Mouse (Mus musculus) liver, adult 2 months (tissue): ENCODE measurements around the gene Gm12800. TPM values are rescaled to one million over a fixed set of nuclear protein-coding genes. Genes with fewer than 3 reads are reported as not detected.
"Not testable (repeated sequence)": the region's sequence is repeated elsewhere in the genome, so short reads cannot be mapped to it uniquely, and the experiment has no call there.

Experiments
- DNase-seq: peaks from one replicate; pipeline ENCODE4 v3.0.0-alpha.2; 2011; ENCODE audit warnings: low read depth, low spot score; ENCODE audit errors: extremely low read depth
- H3K27ac ChIP-seq: fragments of 200-500 bp; replicated peaks from 2 replicates; pipeline ENCODE4 v1.5.1; 2012; ENCODE audit warnings: low read depth, mild to moderate bottlenecking, control low read depth, inconsistent platforms, low read length; ENCODE audit not compliant: insufficient read depth
- H3K27me3 ChIP-seq: fragments of 200-500 bp; 2 replicates; pipeline ENCODE4 v1.6.1; 2012; ENCODE audit warnings: mild to moderate bottlenecking, moderate library complexity, low read length, inconsistent platforms; ENCODE audit not compliant: control insufficient read depth, insufficient read depth
- H3K36me3 ChIP-seq: fragments of 200-500 bp; 2 replicates; pipeline ENCODE4 v1.6.1; 2012; ENCODE audit warnings: low read length, inconsistent platforms; ENCODE audit not compliant: control insufficient read depth, insufficient read depth
- H3K4me1 ChIP-seq: fragments of 200-500 bp; 2 replicates; pipeline ENCODE4 v1.6.1; 2011; ENCODE audit warnings: low read length; ENCODE audit not compliant: control insufficient read depth, insufficient read depth
- H3K4me3 ChIP-seq: fragments of 200-500 bp; 2 replicates; pipeline ENCODE4 v1.5.1; 2011; ENCODE audit warnings: low read depth, mild to moderate bottlenecking, control low read depth, low read length, moderate library complexity; ENCODE audit not compliant: insufficient read depth
- H3K79me2 ChIP-seq: fragments of 200-500 bp; 2 replicates; pipeline ENCODE4 v1.6.1; 2012; ENCODE audit warnings: inconsistent platforms, mild to moderate bottlenecking, low read length, moderate library complexity; ENCODE audit not compliant: control insufficient read depth, insufficient read depth
- H3K9ac ChIP-seq: fragments of 200-500 bp; 2 replicates; pipeline ENCODE4 v1.6.1; 2012; ENCODE audit warnings: low read depth, mild to moderate bottlenecking, control low read depth, inconsistent platforms, low read length
- CTCF ChIP-seq: fragments of 200-500 bp; IDR thresholded peaks from 2 replicates; pipeline ENCODE4 v1.5.1; 2011; ENCODE audit warnings: low read depth, low read length, control low read depth
- POLR2A ChIP-seq: fragments of 200-500 bp; IDR thresholded peaks from 2 replicates; pipeline ENCODE4 v1.6.1; 2011; ENCODE audit warnings: low read length, control low read depth; ENCODE audit not compliant: insufficient read depth; ENCODE audit errors: extremely low read depth
- WGBS: fragments of 180-500 bp; shearing (Covaris S2); methylation state at CpG from one replicate; pipeline ENCODE4 v1.1.7; 2018; 5-methylcytosine and 5-hydroxymethylcytosine counted together
- polyA plus RNA-seq: library from polyadenylated mRNA; depleted of rRNA; stranded (reverse); fragments of >200 nt; gene quantifications from 2 replicates; pipeline ENCODE4 v1.2.3, GENCODE M21; 2012; rRNA removed
- total RNA-seq: library from RNA; depleted of rRNA; stranded (reverse); fragments of >200 nt; gene quantifications from 2 replicates; pipeline ENCODE4 v1.2.3, GENCODE M21; 2014; rRNA removed

The Gm12800 gene
- total RNA-seq (not detected in 2 replicates), polyA plus RNA-seq (not detected in 2 replicates)

DNA sequence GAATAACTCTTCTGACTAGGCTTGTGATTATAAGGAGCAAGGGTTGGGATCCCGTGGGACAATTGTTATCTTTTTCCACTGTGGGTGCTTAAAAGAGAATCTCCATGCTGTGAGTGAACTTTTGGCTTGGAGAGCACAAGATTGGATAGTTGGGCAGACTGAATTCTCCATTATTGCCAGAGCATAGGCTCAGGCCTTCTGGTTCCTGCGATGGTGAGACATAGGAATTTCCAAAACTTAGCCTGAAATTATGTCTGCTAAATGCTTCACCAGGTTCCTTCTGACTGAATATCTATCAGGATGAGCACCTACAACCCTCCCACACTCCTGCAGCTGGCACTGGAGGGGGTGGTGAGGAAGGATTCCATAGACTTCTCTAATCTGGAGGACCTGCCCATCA lies at the start of gene Gm12800:
Gene Gm12800, plus strand, starts transcription at position 301 of the 400 bp plus-strand sequence.
- H3K27me3 ChIP-seq, H3K9ac ChIP-seq, H3K36me3 ChIP-seq, H3K79me2 ChIP-seq, H3K4me3 ChIP-seq, DNase-seq, H3K4me1 ChIP-seq, H3K27ac ChIP-seq: not testable (repeated sequence)
- 82% methylated on average over 2 of the region's 2 CpGs for WGBS

GRCm38 (mm10) chr4:101860873-101861272 lies 48.0 kb upstream of the Gm12800 start:
- Histone ChIP-seq H3K4me1 (no peaks in the 10 kb centered on the region), H3K27ac (no peak overlapping the region), H3K79me2 (no peaks in the 10 kb centered on the region), H3K36me3 (no peaks in the 10 kb centered on the region), H3K27me3 (no peaks in the 10 kb centered on the region), H3K9ac (no peak overlapping the region), H3K4me3 (no peak overlapping the region)
- peak; percentile 41 for DNase-seq
- 48% methylated on average over 6 of the region's 6 CpGs for WGBS
- TF ChIP-seq CTCF = peak; percentile 35
- no peak for TF ChIP-seq POLR2A

GRCm38 (mm10) chr4:101862289-101862688 lies 46.6 kb upstream of the Gm12800 start:
- Histone ChIP-seq H3K36me3 (no peaks in the 10 kb centered on the region), H3K9ac (no peak overlapping the region), H3K27me3 (no peaks in the 10 kb centered on the region), H3K79me2 (no peaks in the 10 kb centered on the region), H3K27ac (no peak overlapping the region), H3K4me1 (no peaks in the 10 kb centered on the region), H3K4me3 (no peak overlapping the region)
- DNase-seq = no peak
- no peak for TF ChIP-seq CTCF
- no peak for TF ChIP-seq POLR2A
- 86% methylated on average over 6 of the region's 6 CpGs for WGBS

GRCm38 (mm10) chr4:101872031-101872430 lies 36.9 kb upstream of the Gm12800 start:
- not testable (repeated sequence) for H3K79me2 ChIP-seq, H3K27ac ChIP-seq, H3K9ac ChIP-seq, H3K4me3 ChIP-seq, DNase-seq, H3K27me3 ChIP-seq, H3K4me1 ChIP-seq, H3K36me3 ChIP-seq
- WGBS = 66% methylated on average over 2 of the region's 2 CpGs

GRCm38 (mm10) chr4:101875687-101876086 lies 33.2 kb upstream of the Gm12800 start:
- H3K4me1 ChIP-seq, H3K36me3 ChIP-seq, H3K27ac ChIP-seq, DNase-seq, H3K9ac ChIP-seq, H3K27me3 ChIP-seq, H3K79me2 ChIP-seq, H3K4me3 ChIP-seq: not testable (repeated sequence)
- WGBS = 88% methylated on average over 15 of the region's 15 CpGs

- Histone ChIP-seq H3K9ac (no peak overlapping the region), H3K79me2 (no peaks in the 10 kb centered on the region), H3K4me1 (no peaks in the 10 kb centered on the region), H3K4me3 (no peak overlapping the region), H3K36me3 (no peaks in the 10 kb centered on the region), H3K27me3 (no peaks in the 10 kb centered on the region), H3K27ac (no peak overlapping the region)
- TF ChIP-seq POLR2A = no peak
- no peak for TF ChIP-seq CTCF
- no peak for DNase-seq
- WGBS = 49% methylated on average over 3 of the region's 3 CpGs
Measured at GRCm38 (mm10) chr4:101883641-101884040, 25.3 kb upstream of the Gm12800 start.
